Mouse (Mus musculus): Measurements from ENCODE around the gene Jarid2. TPM values are rescaled to one million over a fixed set of nuclear protein-coding genes. Genes with fewer than 3 reads are reported as not detected.

Jarid2 gene
- polyA plus RNA-seq, 1 experiment from 2014 or later, result 12.0 TPM

DNA sequence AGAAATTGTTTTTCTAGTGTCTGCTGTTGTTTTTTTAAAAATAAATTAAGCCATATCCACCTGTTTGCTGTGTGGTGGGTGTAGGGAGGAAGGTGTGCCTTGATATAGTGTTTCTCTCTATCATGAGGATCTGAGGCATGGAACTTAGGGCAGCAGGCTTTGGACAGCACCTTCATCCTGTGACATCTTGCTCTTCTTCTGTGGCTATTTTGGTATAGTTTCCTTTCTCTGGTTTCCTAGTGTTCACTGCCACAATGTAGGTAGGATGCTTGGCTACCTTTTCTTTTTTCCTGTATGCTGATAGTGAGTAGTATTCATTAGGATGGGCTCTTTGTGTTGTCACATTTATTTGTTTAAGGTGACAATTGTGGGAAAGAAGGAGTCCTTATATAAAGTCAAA, 69.9 kb downstream of the Jarid2 start:
- no peaks in the 10 kb centered on the region for H3K27me3 ChIP-seq
- in situ Hi-C loops (cut with MboI; ENCODE audit: low pct_unique_long_range_greater_than_20kb), result no loop called here
- no peak for TF ChIP-seq CTCF (IDR thresholded peaks at IDR 0.05)
- DNase-seq (ENCODE audit: low read depth, low spot score) (no peak), ATAC-seq (no peak)
- ChIA-PET CTCF (no interaction called here), POLR2A (no interaction called here)

DNA sequence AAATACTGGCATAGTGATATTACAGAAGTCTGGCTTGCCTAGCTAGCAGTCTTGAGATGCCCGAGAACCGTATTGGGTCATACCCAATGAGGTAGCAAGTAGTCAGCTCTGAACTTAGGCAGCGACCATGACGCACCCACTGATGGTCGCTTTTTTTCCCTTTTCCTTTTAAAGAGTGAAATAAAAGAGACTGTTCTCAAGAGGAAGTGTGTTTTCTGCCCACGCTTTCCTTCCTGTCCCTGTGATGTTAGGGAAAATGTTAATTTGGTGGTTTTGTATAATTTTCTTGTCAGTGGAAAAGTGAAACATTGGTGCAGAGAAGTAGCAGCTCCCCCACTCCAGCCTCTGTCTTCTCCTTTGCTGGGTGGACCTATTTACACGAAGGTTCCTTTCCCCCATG, 70.8 kb downstream of the Jarid2 start:
- in situ Hi-C loops (cut with MboI; ENCODE audit: low pct_unique_long_range_greater_than_20kb), result no loop called here
- ATAC-seq (no peak), DNase-seq (ENCODE audit: low read depth, low spot score) (no peak)
- ChIA-PET CTCF (interaction anchor here (0.9 kb wide), 1 partner anchor 16 kb away, joined by 4 read pairs; no protein-coding TSS in a partner anchor), POLR2A (no interaction called here)
- TF ChIP-seq CTCF (IDR thresholded peaks at IDR 0.05), result no peak
- H3K27me3 ChIP-seq, result no peaks in the 10 kb centered on the region

- ChIA-PET POLR2A (no interaction called here), CTCF (interaction anchor here (0.8 to 1.2 kb wide), 3 partner anchors 53 to 70 kb away, joined by 3 to 4 read pairs (median 3); no protein-coding TSS in a partner anchor)
- no peaks in the 10 kb centered on the region for H3K27me3 ChIP-seq
- peak; percentile 73 for TF ChIP-seq CTCF (IDR thresholded peaks at IDR 0.05)
- ATAC-seq (no peak), DNase-seq (ENCODE audit: low read depth, low spot score) (no peak)
- in situ Hi-C loops (cut with MboI; ENCODE audit: low pct_unique_long_range_greater_than_20kb), result no loop called here
These were observed 75.6 kb downstream of the Jarid2 start for GRCm38 (mm10) chr13:44804876-44805275.

GRCm38 (mm10) chr13:44808307-44808706, 79.0 kb downstream of the Jarid2 start:
- POLR2A ChIA-PET, result interaction anchor here (0.7 to 1.1 kb wide), 2 partner anchors 17 to 95 kb away, joined by 3 read pairs; no protein-coding TSS in a partner anchor
- TF ChIP-seq CTCF (IDR thresholded peaks at IDR 0.05), result no peak
- in situ Hi-C loops (cut with MboI; ENCODE audit: low pct_unique_long_range_greater_than_20kb), result no loop called here
- H3K27me3 ChIP-seq, result no peaks in the 10 kb centered on the region
- no peak for ATAC-seq
- DNase-seq (ENCODE audit: low read depth, low spot score), result no peak
- CTCF ChIA-PET, result interaction anchor here (1.2 kb wide), 1 partner anchor 57 kb away, joined by 3 read pairs; no protein-coding TSS in a partner anchor

GRCm38 (mm10) chr13:44811021-44811420, 81.7 kb downstream of the Jarid2 start:
- ATAC-seq, result no peak
- ChIA-PET POLR2A (no interaction called here), CTCF (no interaction called here)
- TF ChIP-seq CTCF (IDR thresholded peaks at IDR 0.05), result no peak
- H3K27me3 ChIP-seq, result no peaks in the 10 kb centered on the region
- in situ Hi-C loops (cut with MboI; ENCODE audit: low pct_unique_long_range_greater_than_20kb), result no loop called here
- no peak for DNase-seq (ENCODE audit: low read depth, low spot score)

DNA sequence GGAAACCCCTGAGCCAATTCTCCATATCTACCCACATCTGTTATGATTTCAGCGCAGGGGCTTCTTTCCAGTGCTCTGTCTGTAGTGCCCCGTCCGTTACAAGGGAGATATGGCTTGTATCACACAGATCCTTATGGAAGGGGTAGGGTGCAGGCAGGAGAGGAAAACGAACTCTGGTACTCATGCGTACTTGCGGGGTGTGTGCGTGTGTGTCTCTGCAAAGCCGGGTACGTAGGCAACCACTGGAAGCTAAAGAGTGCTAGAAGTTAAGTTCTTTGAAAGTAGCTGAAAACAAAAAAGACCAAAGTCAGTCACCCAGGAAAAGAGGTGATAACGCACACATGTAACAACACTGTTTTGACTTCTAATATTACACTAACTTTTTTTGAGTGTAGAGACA, 82.3 kb downstream of the Jarid2 start:
- H3K27me3 ChIP-seq, result no peaks in the 10 kb centered on the region
- POLR2A ChIA-PET, result no interaction called here
- CTCF ChIA-PET, result no interaction called here
- TF ChIP-seq CTCF (IDR thresholded peaks at IDR 0.05), result no peak
- ATAC-seq (no peak), DNase-seq (ENCODE audit: low read depth, low spot score) (no peak)
- in situ Hi-C loops (cut with MboI; ENCODE audit: low pct_unique_long_range_greater_than_20kb), result no loop called here

DNA sequence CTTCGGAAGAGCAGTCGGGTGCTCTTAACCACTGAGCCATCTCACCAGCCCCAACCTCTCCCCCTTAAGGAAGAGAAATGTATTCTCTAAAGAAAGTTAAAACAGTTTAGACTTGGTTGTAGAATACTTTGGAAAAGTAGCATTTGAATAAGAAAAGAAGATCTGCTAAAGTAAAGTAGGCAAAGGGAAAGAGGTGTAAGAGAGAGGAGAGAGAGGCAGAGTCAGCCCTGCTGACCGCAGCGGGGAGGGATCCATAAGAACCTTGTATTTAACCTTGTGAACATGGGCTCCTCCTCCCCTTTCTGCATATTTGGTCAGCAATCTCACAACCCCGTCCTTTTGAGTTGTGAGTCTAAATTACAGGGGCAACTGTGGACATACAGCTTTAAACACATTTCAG, 83.1 kb downstream of the Jarid2 start:
- ATAC-seq (no peak), DNase-seq (ENCODE audit: low read depth, low spot score) (no peak)
- H3K27me3 ChIP-seq, result no peaks in the 10 kb centered on the region
- in situ Hi-C loops (cut with MboI; ENCODE audit: low pct_unique_long_range_greater_than_20kb), result no loop called here
- ChIA-PET POLR2A (no interaction called here), CTCF (no interaction called here)
- no peak for TF ChIP-seq CTCF (IDR thresholded peaks at IDR 0.05)

GRCm38 (mm10) chr13:44819400-44819799, 90.1 kb downstream of the Jarid2 start:
- in situ Hi-C loops (cut with MboI; ENCODE audit: low pct_unique_long_range_greater_than_20kb), result no loop called here
- POLR2A ChIA-PET, result no interaction called here
- ATAC-seq (no peak), DNase-seq (ENCODE audit: low read depth, low spot score) (no peak)
- no peak for TF ChIP-seq CTCF (IDR thresholded peaks at IDR 0.05)
- CTCF ChIA-PET, result interaction anchor here (0.9 kb wide), 1 partner anchor 34 kb away, joined by 3 read pairs; no protein-coding TSS in a partner anchor
- no peaks in the 10 kb centered on the region for H3K27me3 ChIP-seq

GRCm38 (mm10) chr13:44822578-44822977, 93.3 kb downstream of the Jarid2 start:
- in situ Hi-C loops (cut with MboI; ENCODE audit: low pct_unique_long_range_greater_than_20kb), result no loop called here

DNA sequence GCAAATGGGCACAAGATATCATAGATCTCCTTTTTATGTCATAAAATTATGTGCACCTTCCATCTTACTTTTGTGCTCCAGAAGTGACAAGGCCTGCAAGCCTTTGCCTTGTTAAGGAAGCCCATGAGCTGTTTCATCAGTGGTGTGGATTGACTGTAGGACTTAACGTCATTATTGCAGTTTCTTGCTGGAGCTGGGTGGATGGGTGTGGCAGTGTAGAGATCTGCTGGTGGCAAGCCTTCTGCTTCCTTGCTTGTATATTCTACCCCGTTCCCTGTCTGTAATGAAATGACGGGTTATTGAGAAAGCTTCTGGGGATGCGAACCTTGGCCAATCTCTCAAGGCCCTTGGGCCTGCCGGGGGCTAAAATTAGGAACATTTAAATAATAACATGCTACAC, 99.6 kb downstream of the Jarid2 start:
- ATAC-seq, result no peak
- DNase-seq (ENCODE audit: low read depth, low spot score), result no peak
- ChIA-PET CTCF (no interaction called here), POLR2A (no interaction called here)
- in situ Hi-C loops (cut with MboI; ENCODE audit: low pct_unique_long_range_greater_than_20kb), result no loop called here
- H3K27me3 ChIP-seq, result no peaks in the 10 kb centered on the region
- no peak for TF ChIP-seq CTCF (IDR thresholded peaks at IDR 0.05)

More at GRCm38 (mm10) chr13:44822578-44822977, 93.3 kb downstream of the Jarid2 start:
- POLR2A ChIA-PET, result interaction anchor here (0.6 kb wide), 1 partner anchor 61 kb away, joined by 3 read pairs; no protein-coding TSS in a partner anchor
- CTCF ChIA-PET, result no interaction called here
- no peaks in the 10 kb centered on the region for H3K27me3 ChIP-seq
- TF ChIP-seq CTCF (IDR thresholded peaks at IDR 0.05), result no peak
- ATAC-seq (no peak), DNase-seq (ENCODE audit: low read depth, low spot score) (no peak)

DNA sequence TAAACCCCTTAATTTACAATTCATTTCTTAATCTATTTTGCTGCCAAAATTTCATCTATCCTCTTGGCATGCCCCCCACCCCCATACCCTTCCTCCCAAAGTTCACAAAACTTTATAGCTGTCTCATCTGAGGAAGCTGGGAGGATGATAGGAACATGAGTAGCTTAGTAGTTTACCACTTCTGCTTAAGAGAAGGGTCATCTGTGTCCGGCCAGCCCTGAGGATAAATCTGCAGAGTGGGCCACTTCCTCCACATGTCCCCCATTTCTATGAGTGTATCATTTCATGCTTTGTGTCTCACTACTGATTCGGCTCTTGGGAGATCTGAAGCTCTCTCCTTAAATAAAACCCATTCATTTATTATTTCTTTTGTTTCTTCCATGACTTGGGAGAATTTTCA, 102.8 kb downstream of the Jarid2 start:
- TF ChIP-seq CTCF (IDR thresholded peaks at IDR 0.05), result no peak

GRCm38 (mm10) chr13:44832866-44833265, 103.6 kb downstream of the Jarid2 start:
- in situ Hi-C loops (cut with MboI; ENCODE audit: low pct_unique_long_range_greater_than_20kb), result no loop called here
- no peak for DNase-seq (ENCODE audit: low read depth, low spot score)
- CTCF ChIA-PET, result no interaction called here
- no peaks in the 10 kb centered on the region for H3K27me3 ChIP-seq
- ATAC-seq, result no peak
- POLR2A ChIA-PET, result no interaction called here
- TF ChIP-seq CTCF (IDR thresholded peaks at IDR 0.05), result no peak

More for the DNA sequence above, 102.8 kb downstream of the Jarid2 start:
- CTCF ChIA-PET, result no interaction called here
- in situ Hi-C loops (cut with MboI; ENCODE audit: low pct_unique_long_range_greater_than_20kb), result no loop called here
- ATAC-seq, result no peak
- POLR2A ChIA-PET, result interaction anchor here (0.6 kb wide), 1 partner anchor 96 kb away, joined by 3 read pairs; no protein-coding TSS in a partner anchor
- no peaks in the 10 kb centered on the region for H3K27me3 ChIP-seq
- no peak for DNase-seq (ENCODE audit: low read depth, low spot score)

Data from Patski (cell line).